Mouse (Mus musculus) liver, embryonic 14.5 days (tissue): ENCODE results near the gene Pop7. TPM values are rescaled to one million over a fixed set of nuclear protein-coding genes. Genes with fewer than 3 reads are reported as not detected.
A peak's percentile ranks its signal among the peaks of the same experiment; 100 is the strongest.

Source experiments
- ATAC-seq: fragments of 200-750 bp; cut with Nextera tagmentation; 2 replicates; pipeline ENCODE4 v1.8.0; 2017; ENCODE audit warnings: moderate number of reproducible peaks, mild to moderate bottlenecking, moderate library complexity; ENCODE audit not compliant: insufficient read depth
- DNase-seq, 3 experiments: peaks; one replicate each; pipeline ENCODE4 v3.0.0-alpha.2; 2012 to 2013; ENCODE audit warnings: low read depth in 3 of 3, low spot score in 3 of 3
- H3K27ac ChIP-seq: fragments of 300-500 bp; sonication (generic); 2 replicates; pipeline ENCODE4 v1.5.1; 2014; ENCODE audit warnings: moderate library complexity, mild to moderate bottlenecking, control low read depth, inconsistent platforms
- H3K27me3 ChIP-seq: fragments of 300-500 bp; sonication (generic); 2 replicates; pipeline ENCODE4 v1.6.1; 2014; ENCODE audit warnings: mild to moderate bottlenecking, low read length, moderate library complexity; ENCODE audit not compliant: control insufficient read depth, insufficient read depth
- H3K36me3 ChIP-seq: fragments of 300-500 bp; sonication (generic); replicated peaks from 2 replicates; pipeline ENCODE4 v1.6.1; 2014; ENCODE audit warnings: low read depth; ENCODE audit not compliant: control insufficient read depth, insufficient read depth
- H3K4me1 ChIP-seq, 2 experiments: fragments of 200-500 bp in 1 of 2; fragments of 300-500 bp in 1 of 2; sonication (generic) in 1 of 2; replicated peaks; 2 replicates each; pipeline ENCODE4 v1.6.1; 2012 to 2014; ENCODE audit warnings: antibody characterized with exemption in 1 of 2, inconsistent platforms in 1 of 2, low read length in 1 of 2; ENCODE audit not compliant: control insufficient read depth in 2 of 2, insufficient read depth in 2 of 2
- H3K4me2 ChIP-seq: fragments of 300-500 bp; sonication (generic); 2 replicates; pipeline ENCODE4 v1.6.1; 2014; ENCODE audit warnings: low read depth, mild to moderate bottlenecking, control low read depth, moderate library complexity
- H3K4me3 ChIP-seq, 2 experiments: fragments of 200-500 bp in 1 of 2; fragments of 300-500 bp in 1 of 2; sonication (generic) in 1 of 2; 2 replicates each; pipeline ENCODE4 v1.5.1; 2012 to 2014; ENCODE audit warnings: low read depth in 2 of 2, low read length in 2 of 2, mild to moderate bottlenecking in 2 of 2, control low read depth in 1 of 2, inconsistent platforms in 1 of 2, moderate library complexity in 1 of 2; ENCODE audit not compliant: insufficient read depth in 1 of 2
- H3K9ac ChIP-seq: fragments of 300-500 bp; sonication (generic); replicated peaks from 2 replicates; pipeline ENCODE4 v1.6.1; 2014; ENCODE audit warnings: mild to moderate bottlenecking, control low read depth, moderate library complexity
- H3K9me3 ChIP-seq: fragments of 300-500 bp; sonication (generic); 2 replicates; pipeline ENCODE4 v1.6.1; 2016; ENCODE audit warnings: low read length, mixed read lengths; ENCODE audit not compliant: control insufficient read depth
- CTCF ChIP-seq: IDR thresholded peaks from 2 replicates; pipeline ENCODE4 v1.5.1; 2016; ENCODE audit warnings: antibody characterized with exemption, low read depth, control low read depth
- EP300 ChIP-seq: IDR thresholded peaks from 2 replicates; pipeline ENCODE4 v1.6.1; 2016; ENCODE audit warnings: antibody characterized with exemption, low read depth
- WGBS: fragments of 180-500 bp; shearing (Covaris S2); extraction: QIAGEN DNeasy Blood & Tissue Kit; methylation state at CpG from one replicate; pipeline ENCODE4 v1.1.7; 2014; ENCODE audit not compliant: insufficient replicate concordance; 5-methylcytosine and 5-hydroxymethylcytosine counted together
- polyA plus RNA-seq, 2 experiments: library from polyadenylated mRNA; depleted of rRNA in 1 of 2; stranded (reverse) in 1 of 2; unstranded in 1 of 2; fragments of >200 nt; fragmentation: Nextera tagmentation in 1 of 2; extraction: Ambion mirVana in 1 of 2; gene quantifications; 2 replicates each; pipeline versions ENCODE4 v1.2.1 to v1.2.3; 2012 to 2014

Pop7 gene
- polyA plus RNA-seq, 2 experiments = 25.3 to 36.5 TPM

DNA sequence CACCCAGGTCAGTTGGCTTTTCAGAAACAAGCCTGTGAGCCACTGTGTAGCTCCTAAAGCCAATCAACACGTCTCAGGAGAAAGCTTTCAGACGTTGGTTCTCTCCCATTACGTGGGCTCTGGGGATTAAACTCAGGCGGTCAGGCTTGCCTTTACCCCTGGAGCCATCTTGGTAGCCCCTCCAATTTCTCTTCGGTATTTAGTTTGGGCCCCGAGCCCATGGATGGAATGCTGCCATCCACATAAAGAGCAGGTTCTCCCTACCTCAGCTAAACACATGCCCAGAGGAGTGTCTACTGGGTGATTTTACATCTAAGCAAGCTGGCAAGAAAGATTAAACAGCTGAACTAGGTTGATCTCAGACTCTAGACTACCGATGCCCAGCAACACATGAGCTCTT is 2.1 kb downstream of the Pop7 start:
- H3K9me3 ChIP-seq = no peaks in the 10 kb centered on the region
- no peak for DNase-seq
- no peak overlapping the region for H3K4me2 ChIP-seq
- no peaks in the 10 kb centered on the region for H3K27me3 ChIP-seq
- peaks cover 16 to 17% of the 10 kb centered on the region in 2 experiments for H3K4me1 ChIP-seq
- H3K27ac ChIP-seq = no peak overlapping the region
- WGBS = 83% methylated on average over 7 of the region's 7 CpGs
- no peak for ATAC-seq
- TF ChIP-seq EP300 = no peak
- no peak for TF ChIP-seq CTCF
- no peak overlapping the region for H3K4me3 ChIP-seq
- no peak overlapping the region for H3K9ac ChIP-seq
- H3K36me3 ChIP-seq = no peaks in the 10 kb centered on the region

DNA sequence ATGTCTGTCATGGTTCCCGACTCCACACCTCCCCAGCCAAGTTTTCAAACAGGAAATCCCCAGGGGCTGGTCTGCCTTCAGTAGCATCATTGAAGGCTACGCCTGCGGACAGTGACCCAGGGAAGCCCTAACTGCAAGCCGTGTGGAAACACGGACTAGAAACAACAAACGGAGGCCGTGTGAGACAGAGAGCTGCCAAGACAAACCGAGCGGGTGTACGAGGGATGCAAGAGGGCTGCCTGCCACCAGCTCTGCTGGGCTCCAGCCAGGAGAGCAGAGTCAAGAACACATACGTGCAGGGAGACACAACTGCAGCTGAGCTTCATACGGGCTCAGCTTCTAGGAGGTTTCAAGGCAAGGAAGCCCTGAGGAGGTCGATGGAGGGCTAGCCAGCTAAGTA is 8.5 kb downstream of the Pop7 start:
- H3K9me3 ChIP-seq = no peaks in the 10 kb centered on the region
- no peak for DNase-seq
- 75% methylated on average over 13 of the region's 13 CpGs for WGBS
- no peak for ATAC-seq
- no peaks in the 10 kb centered on the region for H3K27me3 ChIP-seq
- no peak overlapping the region for H3K4me3 ChIP-seq
- no peaks in the 10 kb centered on the region for H3K4me1 ChIP-seq
- H3K9ac ChIP-seq = no peak overlapping the region
- no peak overlapping the region for H3K4me2 ChIP-seq
- TF ChIP-seq EP300 (no peak), CTCF (no peak)
- H3K27ac ChIP-seq = no peak overlapping the region
- no peaks in the 10 kb centered on the region for H3K36me3 ChIP-seq

DNA sequence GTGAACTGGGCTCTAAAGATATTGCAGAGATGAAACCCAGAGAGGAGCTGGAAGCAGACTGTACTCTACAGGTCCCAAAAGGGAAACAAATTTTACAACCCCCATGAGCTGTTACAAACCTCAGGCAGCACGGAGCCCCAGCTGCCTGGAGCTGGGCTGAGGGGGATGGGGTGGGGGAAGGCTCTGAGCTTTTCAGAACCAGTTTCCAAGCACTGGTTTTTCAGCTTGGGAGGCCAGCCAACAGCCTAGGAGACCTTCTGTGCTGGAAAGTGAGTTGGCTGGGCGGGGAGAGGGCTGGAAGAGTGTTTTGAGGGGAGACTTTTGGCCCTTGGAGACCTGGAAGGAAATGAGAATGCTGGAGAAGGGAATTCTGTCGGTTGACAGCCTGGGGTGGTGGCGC is 10.8 kb downstream of the Pop7 start:
- Histone ChIP-seq H3K4me1 (no peaks in the 10 kb centered on the region), H3K4me2 (no peak overlapping the region), H3K27ac (no peak overlapping the region), H3K36me3 (no peaks in the 10 kb centered on the region), H3K9me3 (no peaks in the 10 kb centered on the region), H3K4me3 (no peak overlapping the region), H3K9ac (no peak overlapping the region), H3K27me3 (no peaks in the 10 kb centered on the region; the same call in 1 of the 2 replicates)
- 38% methylated on average over 4 of the region's 4 CpGs for WGBS
- TF ChIP-seq CTCF (no peak), EP300 (no peak)
- ATAC-seq = no peak
- DNase-seq = no peak

GRCm38 (mm10) chr5:137487616-137488015 is 14.7 kb downstream of the Pop7 start:
- WGBS = 72% methylated on average over 7 of the region's 7 CpGs
- no peak for TF ChIP-seq EP300
- TF ChIP-seq CTCF = peak; percentile 28; the same call in 1 of the 2 replicates
- Histone ChIP-seq H3K27me3 (peaks cover 12% of the 10 kb centered on the region), H3K4me3 (no peak overlapping the region), H3K4me1 (no peaks in the 10 kb centered on the region), H3K9ac (no peak overlapping the region), H3K36me3 (no peaks in the 10 kb centered on the region), H3K9me3 (no peaks in the 10 kb centered on the region), H3K4me2 (no peak overlapping the region), H3K27ac (no peak overlapping the region)
- no peak for ATAC-seq
- DNase-seq = no peak

DNA sequence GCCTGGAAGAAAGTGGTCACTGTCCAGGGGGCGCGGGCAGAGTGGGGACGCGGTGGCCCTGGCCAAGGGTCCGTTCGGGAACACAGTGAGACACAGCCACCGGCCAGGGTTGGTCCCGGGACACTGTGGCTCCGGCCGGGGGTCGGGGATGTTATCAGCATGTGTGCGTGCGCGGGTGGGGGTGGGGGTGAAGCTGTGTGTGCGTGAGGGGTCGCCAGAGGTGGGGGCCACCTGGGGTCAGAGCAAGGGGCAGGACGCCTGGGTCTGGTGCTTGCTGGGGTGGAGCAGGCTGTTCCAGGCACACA is 16.5 kb downstream of the Pop7 start:
- DNase-seq (no peak), ATAC-seq (no peak)
- Histone ChIP-seq H3K4me1 (no peaks in the 10 kb centered on the region; a peak in 1 of 4 replicates), H3K27ac (no peak overlapping the region), H3K4me2 (peak overlapping the region; percentile 40; the same call in 1 of the 2 replicates), H3K9ac (0 out of 2 replicates have a peak overlapping the region, but pooled peaks have one; percentile 9), H3K4me3 (peak overlapping the region; percentile 36 to 37), H3K9me3 (no peaks in the 10 kb centered on the region), H3K36me3 (no peaks in the 10 kb centered on the region), H3K27me3 (peaks cover 12% of the 10 kb centered on the region)
- 6% methylated on average over 17 of the region's 17 CpGs for WGBS
- TF ChIP-seq EP300 = no peak
- TF ChIP-seq CTCF = no peak
